Mouse (Mus musculus): ENCODE data around the gene Xrcc4. TPM values are rescaled to one million over a fixed set of nuclear protein-coding genes. Genes with fewer than 3 reads are reported as not detected.

The Xrcc4 gene
- polyA plus RNA-seq, 1 experiment from 2014 or later: 13.3 TPM

DNA sequence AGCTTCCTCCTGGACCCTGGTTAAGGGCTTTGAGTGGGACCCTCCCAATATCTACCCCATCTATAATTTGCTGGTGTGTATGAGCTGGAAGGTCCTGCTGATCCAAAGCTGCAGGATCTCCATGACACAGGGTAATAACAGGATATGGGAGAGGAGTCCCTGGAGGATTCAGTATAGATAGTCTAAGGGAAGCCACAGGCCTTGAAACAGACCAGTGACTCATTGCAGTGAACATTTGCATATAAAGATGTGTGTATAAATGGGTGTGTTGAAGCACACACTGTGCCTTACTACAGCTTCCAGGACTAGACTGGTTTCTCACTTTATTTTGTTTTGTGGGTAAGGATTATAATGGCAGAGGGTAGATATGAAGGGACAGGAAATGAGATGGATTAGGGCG lies 83.8 kb downstream of the Xrcc4 start:
- H3K4me1 ChIP-seq (ENCODE audit: control insufficient read depth, insufficient read depth, low read length): no peaks in the 10 kb centered on the region
- H3K36me3 ChIP-seq (ENCODE audit: control insufficient read depth, insufficient read depth, low read length): no peaks in the 10 kb centered on the region
- no peak for ATAC-seq (ENCODE audit: low FRiP score, low TSS enrichment)
- no peak overlapping the region for H3K4me2 ChIP-seq (replicated peaks; ENCODE audit: low read depth, low read length)
- H3K27me3 ChIP-seq (ENCODE audit: control insufficient read depth, insufficient read depth, low read length): no peaks in the 10 kb centered on the region
- H3K9me3 ChIP-seq (ENCODE audit: control insufficient read depth, low read length): no peaks in the 10 kb centered on the region
- H3K27ac ChIP-seq (ENCODE audit: low read depth, low read length): no peak overlapping the region
- no peak overlapping the region for H3K9ac ChIP-seq (ENCODE audit: low read depth, low read length)
- H3K4me3 ChIP-seq (ENCODE audit: low read length): no peak overlapping the region
- 95% methylated on average over 1 of the region's 1 CpGs for WGBS

DNA sequence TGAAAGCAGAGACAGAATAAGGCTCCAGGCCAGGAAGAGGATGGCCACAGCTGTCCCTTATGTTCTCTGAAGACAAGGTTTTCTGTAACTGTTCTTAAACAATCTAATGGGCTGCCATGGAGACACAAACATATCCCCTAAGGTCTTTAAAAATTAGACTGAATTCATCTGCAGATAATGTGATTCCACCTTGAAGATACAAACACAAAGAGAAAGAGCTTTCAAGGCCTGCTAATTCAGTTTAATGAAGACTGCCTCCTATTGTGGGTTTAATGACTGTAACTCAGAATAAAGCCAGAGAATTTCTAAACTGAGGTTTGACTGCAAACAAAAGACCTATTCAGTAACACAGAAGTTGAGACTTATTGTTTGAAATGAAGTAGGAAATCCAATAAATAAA lies 91.9 kb downstream of the Xrcc4 start:
- H3K36me3 ChIP-seq (ENCODE audit: control insufficient read depth, insufficient read depth, low read length): no peaks in the 10 kb centered on the region
- no peak overlapping the region for H3K9ac ChIP-seq (ENCODE audit: low read depth, low read length)
- H3K27me3 ChIP-seq (ENCODE audit: control insufficient read depth, insufficient read depth, low read length): no peaks in the 10 kb centered on the region
- no peak for ATAC-seq (ENCODE audit: low FRiP score, low TSS enrichment)
- H3K4me1 ChIP-seq (ENCODE audit: control insufficient read depth, insufficient read depth, low read length): no peaks in the 10 kb centered on the region
- H3K9me3 ChIP-seq (ENCODE audit: control insufficient read depth, low read length): no peaks in the 10 kb centered on the region
- H3K27ac ChIP-seq (ENCODE audit: low read depth, low read length): no peak overlapping the region
- H3K4me2 ChIP-seq (replicated peaks; ENCODE audit: low read depth, low read length): no peak overlapping the region
- H3K4me3 ChIP-seq (ENCODE audit: low read length): no peak overlapping the region

DNA sequence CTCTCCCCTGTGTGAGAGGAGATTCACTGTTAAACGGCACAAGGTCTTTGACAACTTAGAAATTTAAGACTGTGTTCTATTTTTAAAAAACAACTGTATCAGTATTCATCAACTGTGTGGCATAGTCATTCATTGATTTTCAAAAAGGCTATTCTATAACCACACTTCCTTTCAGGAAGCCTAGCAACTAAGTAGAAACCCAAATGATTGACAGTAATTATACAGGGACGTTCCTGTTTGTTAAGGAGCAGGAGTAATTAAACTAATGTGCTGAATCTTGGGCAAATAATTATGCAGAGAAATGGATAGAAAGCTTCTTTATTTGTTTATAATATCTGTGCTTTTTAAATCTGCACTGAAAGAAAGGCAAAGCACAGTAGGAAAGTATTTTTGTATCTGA lies 103.3 kb downstream of the Xrcc4 start:
- 65% methylated on average over 2 of the region's 2 CpGs for WGBS
- H3K9ac ChIP-seq (ENCODE audit: low read depth, low read length): no peak overlapping the region
- no peak overlapping the region for H3K27ac ChIP-seq (ENCODE audit: low read depth, low read length)
- H3K4me2 ChIP-seq (replicated peaks; ENCODE audit: low read depth, low read length): no peak overlapping the region
- no peaks in the 10 kb centered on the region for H3K4me1 ChIP-seq (ENCODE audit: control insufficient read depth, insufficient read depth, low read length)
- H3K4me3 ChIP-seq (ENCODE audit: low read length): no peak overlapping the region
- H3K36me3 ChIP-seq (ENCODE audit: control insufficient read depth, insufficient read depth, low read length): no peaks in the 10 kb centered on the region
- no peak for ATAC-seq (ENCODE audit: low FRiP score, low TSS enrichment)
- no peaks in the 10 kb centered on the region for H3K27me3 ChIP-seq (ENCODE audit: control insufficient read depth, insufficient read depth, low read length)
- no peaks in the 10 kb centered on the region for H3K9me3 ChIP-seq (ENCODE audit: control insufficient read depth, low read length)

DNA sequence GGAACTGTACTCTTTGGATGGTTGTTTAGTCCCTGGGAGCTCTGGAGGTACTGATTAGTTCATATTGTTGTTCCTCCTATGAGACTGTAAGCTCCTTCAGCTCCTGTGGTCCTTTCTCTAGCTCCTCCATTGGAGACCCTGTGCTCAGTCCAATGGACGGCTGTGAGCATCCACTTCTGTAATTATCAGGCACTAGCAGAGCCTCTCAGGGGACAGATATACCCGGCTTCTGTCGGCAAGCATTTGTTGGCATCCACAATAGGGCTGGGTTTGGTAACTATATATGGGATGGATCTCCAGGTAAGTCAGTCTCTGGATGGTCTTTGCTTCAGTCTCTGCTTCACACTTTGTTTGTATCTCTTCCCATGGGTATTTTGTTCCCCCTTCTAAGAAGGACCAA lies 118.5 kb downstream of the Xrcc4 start:
- H3K9ac ChIP-seq (ENCODE audit: low read depth, low read length): no peak overlapping the region
- H3K27me3 ChIP-seq (ENCODE audit: control insufficient read depth, insufficient read depth, low read length): no peaks in the 10 kb centered on the region
- H3K4me1 ChIP-seq (ENCODE audit: control insufficient read depth, insufficient read depth, low read length): no peaks in the 10 kb centered on the region
- no peak overlapping the region for H3K4me2 ChIP-seq (replicated peaks; ENCODE audit: low read depth, low read length)
- no peaks in the 10 kb centered on the region for H3K36me3 ChIP-seq (ENCODE audit: control insufficient read depth, insufficient read depth, low read length)
- no peaks in the 10 kb centered on the region for H3K9me3 ChIP-seq (ENCODE audit: control insufficient read depth, low read length)
- no peak for ATAC-seq (ENCODE audit: low FRiP score, low TSS enrichment)
- no peak overlapping the region for H3K27ac ChIP-seq (ENCODE audit: low read depth, low read length)
- 80% methylated on average over 3 of the region's 3 CpGs for WGBS
- no peak overlapping the region for H3K4me3 ChIP-seq (ENCODE audit: low read length)

DNA sequence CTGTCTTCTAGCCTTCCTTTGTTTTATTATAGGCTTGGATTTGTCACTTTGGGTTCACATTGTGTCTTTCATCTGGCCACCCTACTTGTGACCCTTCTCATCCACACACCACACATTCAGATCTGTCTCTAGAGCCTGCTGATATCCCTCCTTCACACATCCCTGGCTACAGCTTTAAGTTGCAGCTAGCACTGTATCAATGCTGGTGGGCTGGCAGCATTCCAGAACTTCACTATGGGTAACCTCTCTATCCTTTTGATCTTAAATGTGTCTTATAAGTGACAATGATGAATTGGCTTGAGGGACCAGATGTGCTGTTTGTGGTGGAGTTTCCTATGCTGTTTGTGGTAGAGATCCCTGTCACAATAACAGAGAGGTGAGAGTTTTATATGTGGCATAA lies 120.7 kb downstream of the Xrcc4 start:
- no peak for ATAC-seq (ENCODE audit: low FRiP score, low TSS enrichment)
- Histone ChIP-seq H3K27ac (ENCODE audit: low read depth, low read length) (no peak overlapping the region), H3K4me2 (replicated peaks; ENCODE audit: low read depth, low read length) (no peak overlapping the region), H3K9me3 (ENCODE audit: control insufficient read depth, low read length) (no peaks in the 10 kb centered on the region), H3K4me1 (ENCODE audit: control insufficient read depth, insufficient read depth, low read length) (no peaks in the 10 kb centered on the region), H3K9ac (ENCODE audit: low read depth, low read length) (no peak overlapping the region), H3K36me3 (ENCODE audit: control insufficient read depth, insufficient read depth, low read length) (no peaks in the 10 kb centered on the region), H3K27me3 (ENCODE audit: control insufficient read depth, insufficient read depth, low read length) (no peaks in the 10 kb centered on the region), H3K4me3 (ENCODE audit: low read length) (no peak overlapping the region)

DNA sequence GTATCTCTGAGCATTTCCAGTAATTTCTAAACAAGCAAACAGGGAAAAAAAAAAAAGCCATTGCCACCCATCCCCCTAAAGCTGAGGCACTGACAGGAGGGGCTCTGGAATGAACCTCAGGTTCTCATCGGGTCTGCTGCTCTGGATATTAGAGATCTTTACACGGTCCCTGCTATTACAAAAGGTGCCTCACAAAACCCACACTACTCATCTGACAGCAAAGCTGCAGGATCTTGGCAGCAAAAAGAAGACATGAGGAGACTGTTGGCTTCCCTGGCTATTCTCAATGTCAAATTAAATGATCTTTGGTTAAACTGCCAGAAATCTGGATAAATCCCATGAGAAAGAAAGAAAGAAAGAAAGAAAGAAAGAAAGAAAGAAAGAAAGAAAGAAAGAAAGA lies 145.1 kb downstream of the Xrcc4 start:
- Histone ChIP-seq H3K36me3 (ENCODE audit: control insufficient read depth, insufficient read depth, low read length) (no peaks in the 10 kb centered on the region), H3K4me1 (ENCODE audit: control insufficient read depth, insufficient read depth, low read length) (no peaks in the 10 kb centered on the region), H3K27me3 (ENCODE audit: control insufficient read depth, insufficient read depth, low read length) (no peaks in the 10 kb centered on the region), H3K9me3 (ENCODE audit: control insufficient read depth, low read length) (no peaks in the 10 kb centered on the region), H3K27ac (ENCODE audit: low read depth, low read length) (no peak overlapping the region), H3K9ac (ENCODE audit: low read depth, low read length) (no peak overlapping the region), H3K4me2 (replicated peaks; ENCODE audit: low read depth, low read length) (no peak overlapping the region), H3K4me3 (ENCODE audit: low read length) (no peak overlapping the region)
- WGBS: 78% methylated on average over 2 of the region's 2 CpGs
- ATAC-seq (ENCODE audit: low FRiP score, low TSS enrichment): no peak

DNA sequence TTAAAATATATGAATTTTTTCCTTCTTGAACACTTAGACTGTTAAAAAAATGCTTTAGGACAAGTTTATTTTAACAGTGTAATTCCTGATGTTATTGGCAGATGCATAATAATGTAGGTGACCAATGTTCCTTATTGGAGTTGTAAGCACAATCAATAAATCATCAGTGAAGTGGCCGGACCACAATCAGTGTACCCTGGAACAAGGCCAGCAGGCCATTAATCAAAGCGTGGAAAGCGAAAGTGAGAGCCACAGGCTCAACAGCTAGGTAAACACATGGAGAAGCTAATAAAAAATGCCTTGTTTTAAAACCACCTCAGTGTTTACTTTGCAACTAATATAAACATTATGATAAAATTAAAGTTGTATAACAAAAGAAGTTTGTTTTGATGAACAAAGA lies 159.9 kb downstream of the Xrcc4 start:
- Histone ChIP-seq H3K4me2 (replicated peaks; ENCODE audit: low read depth, low read length) (no peak overlapping the region), H3K36me3 (ENCODE audit: control insufficient read depth, insufficient read depth, low read length) (no peaks in the 10 kb centered on the region), H3K4me3 (ENCODE audit: low read length) (no peak overlapping the region), H3K4me1 (ENCODE audit: control insufficient read depth, insufficient read depth, low read length) (no peaks in the 10 kb centered on the region), H3K27ac (ENCODE audit: low read depth, low read length) (no peak overlapping the region), H3K27me3 (ENCODE audit: control insufficient read depth, insufficient read depth, low read length) (no peaks in the 10 kb centered on the region), H3K9me3 (ENCODE audit: control insufficient read depth, low read length) (no peaks in the 10 kb centered on the region), H3K9ac (ENCODE audit: low read depth, low read length) (no peak overlapping the region)
- ATAC-seq (ENCODE audit: low FRiP score, low TSS enrichment): peak; percentile 82
- 4% methylated on average over 3 of the region's 3 CpGs for WGBS

DNA sequence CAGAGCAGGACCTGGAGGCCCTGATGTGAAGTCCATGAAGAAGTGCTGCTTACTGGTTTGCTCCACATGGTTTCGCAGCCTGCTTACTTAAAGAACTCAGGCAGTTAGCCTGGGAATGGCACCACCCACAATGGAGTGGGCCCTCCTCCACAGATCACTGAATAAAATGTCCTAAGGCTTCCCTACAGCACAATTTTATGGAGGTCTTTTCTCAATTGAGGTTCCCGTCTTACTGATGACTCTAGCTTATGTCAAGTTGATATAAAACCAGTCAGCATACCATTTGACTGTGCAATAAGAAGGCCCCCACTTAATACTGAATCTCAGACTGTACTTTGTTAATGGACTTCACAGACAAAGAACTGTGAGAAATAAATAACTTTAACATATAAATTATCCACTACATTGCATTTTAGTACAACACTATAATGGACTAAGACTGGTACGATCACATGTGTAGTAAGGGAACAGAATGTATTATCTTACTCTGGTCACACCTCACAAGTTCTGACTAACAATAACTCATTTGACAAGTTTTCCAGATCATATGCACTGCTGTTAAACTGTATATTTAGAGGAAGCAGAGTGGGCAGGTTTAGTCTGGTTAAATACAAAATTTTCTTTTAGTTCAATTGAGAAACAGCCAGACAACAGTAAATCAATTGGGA lies 170.5 kb downstream of the Xrcc4 start:
- 61% methylated on average over 3 of the region's 3 CpGs for WGBS
- H3K4me1 ChIP-seq (ENCODE audit: control insufficient read depth, insufficient read depth, low read length): no peaks in the 10 kb centered on the region

DNA sequence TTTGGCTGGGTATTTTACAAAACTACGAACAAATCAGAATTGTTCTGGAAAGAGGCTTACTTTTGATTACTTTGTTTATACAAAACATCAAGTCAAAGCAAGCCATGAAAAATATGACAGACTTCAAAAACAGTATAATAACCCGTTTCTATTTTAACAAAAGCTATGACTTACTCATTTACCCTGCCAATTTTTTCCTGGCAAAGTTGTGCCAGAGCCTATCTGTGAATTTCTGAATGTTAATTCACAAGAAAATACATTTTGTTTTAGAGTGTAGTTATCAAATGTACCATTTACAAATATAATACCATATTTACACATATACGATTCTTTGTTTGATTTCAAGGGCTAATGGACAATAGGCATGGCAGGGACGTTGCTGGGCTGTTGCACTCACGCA lies 175.1 kb downstream of the Xrcc4 start:
- no peak overlapping the region for H3K4me3 ChIP-seq (ENCODE audit: low read length)
- no peaks in the 10 kb centered on the region for H3K4me1 ChIP-seq (ENCODE audit: control insufficient read depth, insufficient read depth, low read length)
- no peak overlapping the region for H3K27ac ChIP-seq (ENCODE audit: low read depth, low read length)
- no peaks in the 10 kb centered on the region for H3K9me3 ChIP-seq (ENCODE audit: control insufficient read depth, low read length)
- no peak overlapping the region for H3K9ac ChIP-seq (ENCODE audit: low read depth, low read length)
- WGBS: 90% methylated on average over 5 of the region's 5 CpGs
- H3K36me3 ChIP-seq (ENCODE audit: control insufficient read depth, insufficient read depth, low read length): no peaks in the 10 kb centered on the region
- no peak overlapping the region for H3K4me2 ChIP-seq (replicated peaks; ENCODE audit: low read depth, low read length)
- no peaks in the 10 kb centered on the region for H3K27me3 ChIP-seq (ENCODE audit: control insufficient read depth, insufficient read depth, low read length)
- no peak for ATAC-seq (ENCODE audit: low FRiP score, low TSS enrichment)

More for the DNA sequence above, 170.5 kb downstream of the Xrcc4 start:
- H3K27ac ChIP-seq (ENCODE audit: low read depth, low read length): no peak overlapping the region
- no peaks in the 10 kb centered on the region for H3K27me3 ChIP-seq (ENCODE audit: control insufficient read depth, insufficient read depth, low read length)
- no peak overlapping the region for H3K4me3 ChIP-seq (ENCODE audit: low read length)
- H3K9ac ChIP-seq (ENCODE audit: low read depth, low read length): no peak overlapping the region
- H3K36me3 ChIP-seq (ENCODE audit: control insufficient read depth, insufficient read depth, low read length): no peaks in the 10 kb centered on the region
- H3K9me3 ChIP-seq (ENCODE audit: control insufficient read depth, low read length): no peaks in the 10 kb centered on the region
- no peak overlapping the region for H3K4me2 ChIP-seq (replicated peaks; ENCODE audit: low read depth, low read length)
- peak; percentile 74 for ATAC-seq (ENCODE audit: low FRiP score, low TSS enrichment)

Data from kidney, embryonic 14.5 days (tissue).